Mouse (Mus musculus) lung, adult 2 months (tissue): ENCODE measurements around the gene Olfr657.

Source experiments
- CTCF ChIP-seq: fragments of 200-500 bp; IDR thresholded peaks from 2 replicates; pipeline ENCODE4 v1.5.1; 2011; ENCODE audit warnings: mild to moderate bottlenecking, low read length, control low read depth; ENCODE audit not compliant: insufficient read depth
- POLR2A ChIP-seq: fragments of 200-500 bp; IDR thresholded peaks from 2 replicates; pipeline ENCODE4 v1.6.1; 2011; ENCODE audit warnings: low read depth, mild to moderate bottlenecking, control low read depth, low read length, borderline replicate concordance; ENCODE audit errors: extremely low read depth

GRCm38 (mm10) chr7:104666453-104666852, 41.9 kb downstream of the Olfr657 start, which contains the start of gene Olfr659:
- no peak for TF ChIP-seq POLR2A
- no peak for TF ChIP-seq CTCF
